Mouse (Mus musculus): ENCODE measurements around the gene Rin3.
A peak's percentile ranks its signal among the peaks of the same experiment; 100 is the strongest.
"Not testable (repeated sequence)": the region's sequence is repeated elsewhere in the genome, so short reads cannot be mapped to it uniquely, and the experiment has no call there.

Rin3 gene

GRCm38 (mm10) chr12:102282763-102283482, at the start of gene Rin3:
Rin3 (plus strand) TSS chr12:102283048.
- peak; percentile 63 to 69 for DNase-seq

DNA sequence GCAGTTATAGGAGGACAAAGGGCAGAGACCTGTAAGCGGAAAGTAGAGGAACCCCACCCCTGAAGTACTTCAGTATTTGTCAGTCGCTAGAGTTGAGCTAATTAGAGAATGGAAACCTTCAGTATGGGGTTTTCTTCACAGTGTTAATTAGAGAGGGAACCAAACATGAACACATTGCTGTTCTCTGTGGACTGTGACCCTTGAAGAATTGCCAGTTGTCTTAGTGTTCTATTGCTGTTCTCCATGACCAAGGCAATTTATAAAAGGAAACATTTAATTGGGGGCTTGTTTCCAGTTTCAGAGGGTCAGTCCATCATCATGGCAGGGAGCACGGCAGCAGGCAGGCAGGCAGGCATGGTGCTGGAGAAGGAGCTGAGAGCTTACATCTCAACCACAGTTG, 47.3 kb upstream of the Rin3 start:
- no peak for DNase-seq

- DNase-seq, result no peak
These were observed 46.5 kb upstream of the Rin3 start for GRCm38 (mm10) chr12:102236317-102236716.

GRCm38 (mm10) chr12:102242076-102242722, 40.6 kb upstream of the Rin3 start:
- no peak for DNase-seq

- DNase-seq, result no peak
These were observed 38.9 kb upstream of the Rin3 start for GRCm38 (mm10) chr12:102243915-102244314.

DNA sequence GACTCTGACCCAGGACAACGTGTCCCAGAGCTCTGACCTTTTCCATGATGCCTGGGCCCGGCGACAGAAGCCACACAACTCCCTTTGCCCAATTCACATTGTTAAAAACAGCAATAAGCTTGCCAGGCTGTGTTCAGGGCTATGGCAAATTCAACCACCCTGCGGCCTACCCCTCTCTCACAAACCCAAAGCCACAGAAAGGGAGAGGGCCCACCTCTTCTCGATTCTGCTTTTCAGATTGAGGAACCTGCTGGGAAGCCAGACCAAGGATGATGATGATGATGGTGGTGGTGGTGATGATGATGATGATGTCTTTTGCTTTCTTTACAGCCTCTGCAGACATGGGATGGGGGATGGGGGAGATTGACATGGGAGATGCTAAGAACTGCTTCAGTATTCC, 36.6 kb upstream of the Rin3 start:
- no peak for DNase-seq

- no peak for DNase-seq
These were observed 34.7 kb upstream of the Rin3 start for GRCm38 (mm10) chr12:102248104-102248503.

GRCm38 (mm10) chr12:102250316-102250715, 32.5 kb upstream of the Rin3 start:
- no peak for DNase-seq

DNA sequence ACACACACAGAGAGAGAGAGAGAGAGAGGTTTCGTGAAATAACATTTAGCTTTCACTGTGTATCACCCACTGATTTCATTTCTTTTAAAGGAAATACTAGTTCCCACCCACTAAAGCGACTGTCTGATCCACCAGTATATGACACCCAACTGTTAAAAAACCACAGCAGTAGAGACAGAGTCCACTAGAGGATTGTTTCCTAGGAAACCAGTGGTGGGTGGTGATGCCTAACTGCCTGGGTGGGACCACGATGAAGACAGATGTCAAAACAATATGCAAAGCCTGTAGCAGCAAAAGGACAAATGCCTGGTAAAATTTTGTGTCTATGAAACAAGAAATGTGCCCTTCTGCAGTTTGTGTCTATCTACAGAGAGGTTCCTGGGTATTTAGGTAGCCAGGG, 31.8 kb upstream of the Rin3 start:
- no peak for DNase-seq

GRCm38 (mm10) chr12:102251985-102252384, 30.9 kb upstream of the Rin3 start:
- no peak for DNase-seq

DNA sequence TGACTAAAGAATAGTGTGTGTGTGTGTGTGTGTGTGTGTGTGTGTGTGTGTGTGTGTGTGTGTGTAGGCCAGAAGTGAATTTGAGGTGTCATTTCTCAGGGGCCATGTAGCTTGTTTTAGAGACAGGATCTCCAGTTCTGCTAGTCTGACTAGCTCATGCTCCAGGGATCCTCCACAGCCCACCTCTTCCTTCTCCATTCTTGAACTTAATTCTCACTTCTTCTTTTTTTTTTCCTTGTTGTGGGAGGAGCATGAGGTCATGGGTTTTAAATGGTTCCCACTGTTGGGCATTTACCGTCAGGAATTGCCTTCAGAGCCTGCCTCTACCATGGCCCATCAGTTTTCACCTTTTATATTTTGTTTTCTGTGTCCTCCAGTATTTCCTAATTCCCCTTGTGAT, 30.3 kb upstream of the Rin3 start:
- DNase-seq, result no peak

DNA sequence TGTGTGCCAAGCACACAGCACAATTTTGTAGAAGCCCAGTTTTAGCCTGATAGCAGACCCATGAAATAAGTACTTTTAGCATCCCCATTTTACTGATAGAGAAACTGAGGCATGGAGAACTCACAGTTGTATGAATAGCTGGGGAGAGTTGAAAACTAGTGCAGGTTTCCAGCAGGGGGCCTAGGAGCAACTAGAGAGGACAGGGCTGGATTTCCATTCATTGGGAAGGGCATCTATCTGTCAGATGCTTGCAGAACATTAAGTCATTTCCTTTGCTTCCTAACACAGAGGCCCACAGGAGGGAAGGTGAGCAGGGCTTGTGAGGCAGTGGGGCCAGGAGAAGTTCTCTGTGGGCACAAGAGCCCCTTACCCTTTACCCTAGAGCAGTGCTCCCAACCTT, 27.8 kb upstream of the Rin3 start:
- DNase-seq, result no peak

DNA sequence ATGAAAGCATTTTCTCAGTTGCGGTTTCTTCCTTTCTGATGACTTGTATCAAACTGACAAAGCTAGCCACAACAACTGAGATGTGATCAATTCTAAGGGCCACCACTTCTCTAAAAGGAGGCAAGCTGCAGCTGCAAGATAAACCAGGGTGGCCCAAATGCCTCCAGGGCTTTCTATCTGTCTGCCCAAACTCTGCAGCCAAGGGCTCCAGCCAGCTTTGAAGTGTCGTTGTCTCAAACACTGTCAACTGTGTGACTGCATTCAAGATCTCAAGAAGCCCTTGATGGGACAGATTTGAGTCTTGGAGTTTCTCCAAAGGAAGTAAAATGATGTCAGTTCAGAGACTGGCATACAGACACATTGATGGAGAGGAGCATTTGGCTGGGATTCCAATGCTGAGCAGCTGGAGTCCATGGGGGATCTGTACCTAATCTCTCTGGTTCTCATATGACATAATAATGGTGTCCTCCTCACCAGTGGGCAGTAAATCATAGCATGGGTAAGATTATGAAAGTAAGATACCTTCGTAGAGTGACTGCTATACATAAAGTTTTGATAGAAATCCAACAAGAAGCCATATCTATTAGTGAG, 24.2 kb upstream of the Rin3 start:
- DNase-seq, result no peak

DNA sequence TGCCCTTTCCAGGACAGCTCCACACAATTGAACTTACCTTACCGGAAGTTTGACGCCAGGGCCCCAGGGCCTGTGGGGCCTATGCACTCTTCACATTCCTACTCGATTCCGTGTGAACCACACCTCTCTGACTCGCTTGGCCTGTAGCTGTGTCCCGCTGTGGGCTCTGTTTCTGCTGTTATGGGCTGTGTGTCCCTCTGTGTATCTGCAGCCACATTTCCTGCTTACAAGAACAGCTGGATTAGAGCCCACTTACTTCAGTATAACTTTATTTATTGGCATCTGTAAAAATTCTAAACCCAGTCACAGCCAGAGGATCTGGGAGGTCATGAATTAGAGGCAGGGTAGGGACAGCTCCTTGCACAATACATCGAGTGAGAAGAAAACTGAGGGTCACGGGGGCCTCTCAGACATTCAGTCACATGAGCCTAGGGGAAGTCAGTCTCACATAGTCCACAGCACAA, 20.9 kb upstream of the Rin3 start:
- DNase-seq, result no peak

DNA sequence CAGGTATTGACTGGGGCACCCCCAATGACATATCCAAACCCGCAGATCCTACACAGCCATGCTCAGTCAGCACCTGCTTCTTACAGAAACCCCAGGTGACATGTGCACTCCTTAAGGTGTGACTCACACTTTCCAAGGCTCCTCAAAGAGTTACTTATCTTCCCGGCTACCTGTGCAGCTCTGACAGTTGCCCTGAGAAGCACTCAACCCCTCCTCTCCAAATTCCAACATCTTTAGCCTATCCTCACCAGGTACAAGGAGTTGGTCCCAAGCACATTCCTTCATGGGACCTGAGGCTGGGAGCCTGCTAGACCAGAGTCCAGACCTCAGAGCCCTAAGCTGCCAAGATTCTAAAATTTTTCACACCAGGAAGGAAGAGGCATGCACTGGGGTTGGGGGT, 20.0 kb upstream of the Rin3 start:
- DNase-seq, result no peak

- DNase-seq, result no peak
These were observed 19.6 kb upstream of the Rin3 start for GRCm38 (mm10) chr12:102263249-102263648.

- DNase-seq, result no peak
These were observed 16.4 kb upstream of the Rin3 start for GRCm38 (mm10) chr12:102266433-102266832.

- no peak for DNase-seq
These were observed 13.7 kb upstream of the Rin3 start for GRCm38 (mm10) chr12:102269144-102269543.

- no peak for DNase-seq
These were observed 12.0 kb upstream of the Rin3 start for GRCm38 (mm10) chr12:102270776-102271405.

DNA sequence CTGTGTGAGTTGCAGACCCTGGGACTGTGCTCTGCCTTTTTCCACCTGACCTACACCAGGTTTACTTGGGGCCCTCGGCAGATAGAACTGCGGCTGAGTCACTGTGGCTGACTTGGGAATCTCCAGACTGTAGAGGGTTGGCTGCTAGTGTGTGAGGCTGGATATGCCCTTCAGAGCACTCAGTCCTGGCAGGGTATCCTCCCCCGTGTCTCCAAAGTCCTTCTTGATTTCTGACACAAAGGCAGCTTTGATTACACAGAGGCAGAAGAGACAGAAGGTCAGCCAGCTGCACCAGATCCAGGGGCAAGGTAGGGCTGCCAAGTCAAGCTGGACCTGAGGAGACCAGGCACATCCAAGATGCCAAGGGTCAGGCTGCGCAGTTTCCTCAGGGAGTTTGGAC, 11.4 kb upstream of the Rin3 start:
- DNase-seq, result no peak

- no peak for DNase-seq
These were observed 6.9 kb upstream of the Rin3 start for GRCm38 (mm10) chr12:102275833-102276443.

DNA sequence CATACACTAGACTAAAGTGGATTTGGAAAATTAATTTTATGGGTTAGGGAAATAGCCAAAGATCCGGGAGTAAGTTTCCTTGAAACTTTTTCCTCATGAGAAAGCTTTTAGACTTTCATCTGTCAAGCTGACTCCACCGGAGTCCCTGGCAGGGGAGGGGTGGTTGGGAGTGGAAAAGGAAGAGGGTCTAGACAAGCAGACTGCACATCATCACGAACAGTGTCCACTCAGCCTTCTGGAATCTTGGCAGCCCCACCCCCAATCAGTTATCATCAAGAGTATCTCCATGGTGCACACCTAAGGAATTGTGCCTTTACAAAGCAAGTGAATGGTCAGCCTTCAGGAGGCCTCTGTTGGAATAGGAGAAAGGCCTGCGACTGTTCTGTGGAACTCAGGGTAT, 2.6 kb upstream of the Rin3 start:
- not testable (repeated sequence) for DNase-seq

GRCm38 (mm10) chr12:102280867-102281503, 1.9 kb upstream of the Rin3 start:
- DNase-seq, result no peak

Measured in B cell, adult 2 months (primary cell).